Mouse (Mus musculus) hindbrain, embryonic 16.5 days (tissue): ENCODE results near the gene Eva1b. TPM values are rescaled to one million over a fixed set of nuclear protein-coding genes. Genes with fewer than 3 reads are reported as not detected.

Source experiments
- ATAC-seq: fragments of 200-750 bp; cut with Nextera tagmentation; 2 replicates; pipeline ENCODE4 v1.8.0; 2017; ENCODE audit warnings: moderate TSS enrichment, moderate library complexity
- H3K27ac ChIP-seq: fragments of 300-500 bp; sonication (generic); 2 replicates; pipeline ENCODE4 v1.5.1; 2014; ENCODE audit warnings: low read depth, mild to moderate bottlenecking, control low read depth, low read length, moderate library complexity
- H3K27me3 ChIP-seq: fragments of 300-500 bp; sonication (generic); replicated peaks from 2 replicates; pipeline ENCODE4 v1.6.1; 2014; ENCODE audit warnings: low read length; ENCODE audit not compliant: control insufficient read depth, insufficient read depth
- H3K36me3 ChIP-seq: fragments of 300-500 bp; sonication (generic); 2 replicates; pipeline ENCODE4 v1.6.1; 2014; ENCODE audit warnings: mild to moderate bottlenecking, low read length, moderate library complexity, mixed read lengths; ENCODE audit not compliant: control insufficient read depth, insufficient read depth
- H3K4me1 ChIP-seq: fragments of 300-500 bp; sonication (generic); 2 replicates; pipeline ENCODE4 v1.6.1; 2014; ENCODE audit warnings: low read depth, low read length; ENCODE audit not compliant: control insufficient read depth, insufficient read depth
- H3K4me2 ChIP-seq: fragments of 300-500 bp; sonication (generic); 2 replicates; pipeline ENCODE4 v1.6.1; 2014; ENCODE audit warnings: mild to moderate bottlenecking, low read length, control low read depth, moderate library complexity
- H3K4me3 ChIP-seq: fragments of 300-500 bp; sonication (generic); 2 replicates; pipeline ENCODE4 v1.5.1; 2014; ENCODE audit warnings: mild to moderate bottlenecking, low read length, control low read depth, moderate library complexity
- H3K9ac ChIP-seq: fragments of 300-500 bp; sonication (generic); 2 replicates; pipeline ENCODE4 v1.6.1; 2014; ENCODE audit warnings: low read depth, mild to moderate bottlenecking, control low read depth, low read length, moderate library complexity
- H3K9me3 ChIP-seq: fragments of 300-500 bp; sonication (generic); 2 replicates; pipeline ENCODE4 v1.6.1; 2014; ENCODE audit warnings: mild to moderate bottlenecking, low read length, moderate library complexity; ENCODE audit not compliant: control insufficient read depth
- WGBS: fragments of 180-500 bp; shearing (Covaris S2); extraction: QIAGEN DNeasy Blood & Tissue Kit; methylation state at CpG from one replicate; pipeline ENCODE4 v1.1.7; 2014; 5-methylcytosine and 5-hydroxymethylcytosine counted together
- polyA plus RNA-seq: library from polyadenylated mRNA; unstranded; fragments of >200 nt; fragmentation: Nextera tagmentation; extraction: Ambion mirVana; gene quantifications from 2 replicates; pipeline ENCODE4 v1.2.1, GENCODE M21; 2015

The Eva1b gene
- polyA plus RNA-seq, 1 experiment from 2014 or later: 11.8 TPM

DNA sequence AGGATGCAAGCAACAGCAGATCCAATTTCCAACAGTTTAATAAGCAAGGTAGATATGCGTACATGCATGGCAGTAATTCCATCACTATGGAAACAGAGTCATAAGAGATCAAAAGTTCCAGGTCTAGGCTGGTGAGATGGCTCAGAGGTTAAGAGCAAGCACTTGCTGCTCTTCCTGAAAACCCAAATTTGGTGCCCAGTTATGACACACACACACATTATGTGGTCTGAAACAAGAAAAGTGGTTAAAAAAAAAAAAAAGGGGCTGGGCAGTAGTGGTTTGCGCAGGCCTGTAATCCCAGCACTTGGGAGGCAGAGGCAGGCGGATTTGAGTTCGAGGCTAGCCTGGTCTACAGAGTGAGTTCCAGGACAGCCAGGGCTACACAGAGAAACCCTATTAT lies 47.4 kb downstream of the Eva1b start:
- peaks cover 13% of the 10 kb centered on the region for H3K4me1 ChIP-seq
- H3K27me3 ChIP-seq: no peaks in the 10 kb centered on the region
- H3K4me2 ChIP-seq: no peak overlapping the region
- WGBS: 87% methylated on average over 4 of the region's 4 CpGs
- H3K36me3 ChIP-seq: peaks cover 11% of the 10 kb centered on the region; the same call in 1 of the 2 replicates
- H3K4me3 ChIP-seq: no peak overlapping the region
- no peak for ATAC-seq
- no peaks in the 10 kb centered on the region for H3K9me3 ChIP-seq
- H3K9ac ChIP-seq: no peak overlapping the region
- no peak overlapping the region for H3K27ac ChIP-seq

DNA sequence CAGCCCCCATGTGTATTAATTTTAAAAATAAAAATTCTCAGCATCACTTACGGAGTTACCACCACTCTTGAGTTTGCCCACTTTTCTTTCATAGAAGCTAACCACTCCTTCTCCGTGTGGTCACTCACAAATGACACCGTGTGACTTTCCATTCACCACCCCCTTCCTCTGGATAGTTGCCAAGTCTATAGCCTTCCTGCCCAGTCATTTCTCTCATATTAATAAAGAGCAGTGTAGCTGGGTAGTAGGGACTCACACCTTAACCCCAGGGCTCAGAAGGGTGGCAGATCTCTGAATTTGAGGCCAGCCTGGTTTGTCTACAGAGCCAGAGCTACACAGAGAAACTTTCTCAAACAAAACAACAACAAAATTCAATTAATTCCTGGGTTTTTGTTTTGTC lies 49.9 kb downstream of the Eva1b start:
- WGBS: 63% methylated on average over 3 of the region's 3 CpGs

More for the DNA sequence above, 49.9 kb downstream of the Eva1b start:
- H3K27ac ChIP-seq: no peak overlapping the region
- no peak overlapping the region for H3K4me3 ChIP-seq
- H3K9ac ChIP-seq: no peak overlapping the region
- no peaks in the 10 kb centered on the region for H3K27me3 ChIP-seq
- H3K36me3 ChIP-seq: peaks cover 7% of the 10 kb centered on the region; the same call in 1 of the 2 replicates
- H3K4me1 ChIP-seq: peaks cover 27% of the 10 kb centered on the region
- no peaks in the 10 kb centered on the region for H3K9me3 ChIP-seq
- no peak overlapping the region for H3K4me2 ChIP-seq
- no peak for ATAC-seq

Other genes starting within 250 kb of the Eva1b start
- gene Csf3r, start 123.2 kb upstream of the Eva1b start, polyA plus RNA-seq: 0.57 and 0.68 TPM in 2 replicates
- 134 and 138 TPM in 2 replicates for gene Mrps15, start 100.8 kb upstream of the Eva1b start, polyA plus RNA-seq
- gene Oscp1, start 89.2 kb upstream of the Eva1b start, polyA plus RNA-seq: 42.5 and 42.9 TPM in 2 replicates
- 51.3 and 55.8 TPM in 2 replicates for gene Lsm10, start 51.1 kb upstream of the Eva1b start, polyA plus RNA-seq
- gene Stk40, start 43.8 kb upstream of the Eva1b start, polyA plus RNA-seq: 29.5 and 34.3 TPM in 2 replicates
- 1.3 and 1.5 TPM in 2 replicates for gene Sh3d21, start 15.7 kb downstream of the Eva1b start, polyA plus RNA-seq
- 107 and 120 TPM in 2 replicates for gene Thrap3, start 55.0 kb downstream of the Eva1b start, polyA plus RNA-seq
- gene Map7d1, start 108.6 kb downstream of the Eva1b start, polyA plus RNA-seq: 59.8 and 71.7 TPM in 2 replicates
- 179 and 199 TPM in 2 replicates for gene Trappc3, start 114.6 kb downstream of the Eva1b start, polyA plus RNA-seq
- 5.8 and 6.8 TPM in 2 replicates for gene Col8a2, start 139.0 kb downstream of the Eva1b start, polyA plus RNA-seq
- 83.1 and 84.1 TPM in 2 replicates for gene Adprhl2, start 174.0 kb downstream of the Eva1b start, polyA plus RNA-seq
- 11.8 and 13.5 TPM in 2 replicates for gene Tekt2, start 177.9 kb downstream of the Eva1b start, polyA plus RNA-seq